Mouse (Mus musculus) liver, postnatal 0 days (tissue): ENCODE measurements at regions not wholly inside any gene's neighbourhood (a gene's known extent, or its start where the extent isn't known, plus 50 kb on each side); places are given as distances from the start of the nearest gene placed in this dataset.

Source experiments
- CTCF ChIP-seq: sonication (generic); IDR thresholded peaks from 2 replicates; pipeline ENCODE4 v1.5.1; 2016; ENCODE audit warnings: antibody characterized with exemption, low read depth
- EP300 ChIP-seq: IDR thresholded peaks from 2 replicates; pipeline ENCODE4 v1.6.1; 2016; ENCODE audit warnings: antibody characterized with exemption, low read depth, mild to moderate bottlenecking

GRCm38 (mm10) chr10:84067052-84067650 lies 344.5 kb downstream of the 1500009L16Rik start:
- TF ChIP-seq CTCF (no peak), EP300 (no peak)
